Mouse (Mus musculus) frontal cortex, postnatal 25 days (tissue): Measurements from ENCODE around the gene Col6a4.

ENCODE experiments used
- DNase-seq, 2 experiments: peaks; one replicate each; pipeline ENCODE4 v3.0.0; 2022; ENCODE audit warnings: low spot score in 2 of 2

The Col6a4 gene

DNA sequence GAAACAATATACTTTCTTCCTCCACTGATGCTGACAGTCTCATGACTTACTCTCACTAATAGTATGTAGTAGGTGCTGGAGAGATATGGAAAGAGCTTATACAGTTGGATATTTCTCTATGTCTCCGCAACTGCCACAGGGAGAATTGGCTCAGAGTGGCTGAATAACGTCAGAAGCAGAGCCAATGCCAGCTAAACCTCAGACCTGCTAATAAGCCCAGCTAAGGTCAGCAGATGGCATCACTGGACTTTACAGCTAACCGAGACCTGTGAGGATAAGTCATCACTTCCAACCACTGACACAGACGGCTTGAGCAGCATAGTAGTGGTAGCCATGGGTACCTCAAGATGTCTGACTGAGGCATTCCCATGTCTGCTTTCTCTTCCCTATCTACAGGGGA lies 22.6 kb downstream of the Col6a4 start:
- DNase-seq = no peak

DNA sequence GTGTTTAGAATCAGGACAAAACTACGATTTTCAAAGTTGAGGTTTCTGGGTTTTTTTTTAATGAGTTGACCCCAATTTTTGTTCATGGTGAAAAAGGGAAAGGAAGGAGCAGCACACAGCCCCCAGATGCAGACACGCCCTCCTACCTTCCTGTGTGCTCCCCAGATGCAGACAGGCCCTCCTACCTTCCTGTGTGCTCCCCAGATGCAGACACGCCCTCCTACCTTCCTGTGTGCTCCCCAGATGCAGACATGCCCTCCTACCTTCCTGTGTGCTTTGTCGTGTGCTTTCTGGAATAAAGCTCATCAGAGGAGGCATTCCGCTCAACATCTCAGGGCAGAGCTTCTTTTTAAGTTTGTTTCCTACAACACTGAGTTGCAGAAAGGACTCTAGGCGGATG lies 24.9 kb downstream of the Col6a4 start:
- no peak for DNase-seq

DNA sequence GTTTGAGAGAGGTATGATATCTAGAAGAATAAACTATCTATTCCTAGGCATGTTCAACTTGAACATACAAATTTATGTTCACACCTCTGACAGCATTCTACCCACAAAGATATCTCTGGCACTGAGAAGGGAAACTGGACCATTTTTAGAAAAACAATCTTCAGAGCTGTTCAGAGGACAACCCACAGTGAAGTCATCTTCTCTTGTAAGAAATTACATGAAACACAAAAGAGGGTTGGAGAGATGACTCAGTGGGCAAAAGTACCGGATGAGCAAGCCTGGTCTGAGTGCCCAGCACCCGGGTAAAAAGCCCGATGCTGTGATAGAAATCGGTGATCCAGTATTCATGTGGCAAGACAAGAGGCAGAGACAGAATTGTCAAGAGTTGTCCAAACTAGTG lies 43.1 kb downstream of the Col6a4 start:
- peak in 1 of 2 experiments; percentile 9 for DNase-seq

DNA sequence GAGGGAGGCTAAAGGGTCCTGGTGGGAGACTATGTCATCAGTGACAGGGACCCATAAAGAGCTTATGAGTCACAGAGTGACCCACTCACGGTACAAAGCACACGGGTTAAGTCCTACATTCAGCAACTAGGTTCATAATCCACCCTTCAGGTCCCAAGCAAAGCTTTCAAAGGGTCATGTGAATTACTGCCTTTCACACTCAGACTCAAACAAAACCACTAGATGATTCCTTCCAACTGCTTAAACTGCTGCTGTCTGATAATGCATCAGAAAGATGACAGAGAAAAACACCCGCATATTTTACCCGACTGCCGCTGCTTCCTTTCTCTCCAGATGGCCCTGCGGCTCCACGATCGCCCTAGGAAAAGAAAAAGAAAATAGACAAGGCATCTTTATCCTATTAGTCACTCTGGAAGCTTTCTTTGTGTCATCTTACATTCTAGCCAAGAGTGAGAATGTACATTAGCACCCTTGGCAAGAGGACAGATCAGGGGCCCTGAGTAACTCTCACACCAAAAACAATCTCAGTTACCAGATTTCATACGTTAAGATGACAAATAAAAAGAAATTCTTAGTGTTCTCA lies 52.6 kb downstream of the Col6a4 start:
- DNase-seq = no peak

DNA sequence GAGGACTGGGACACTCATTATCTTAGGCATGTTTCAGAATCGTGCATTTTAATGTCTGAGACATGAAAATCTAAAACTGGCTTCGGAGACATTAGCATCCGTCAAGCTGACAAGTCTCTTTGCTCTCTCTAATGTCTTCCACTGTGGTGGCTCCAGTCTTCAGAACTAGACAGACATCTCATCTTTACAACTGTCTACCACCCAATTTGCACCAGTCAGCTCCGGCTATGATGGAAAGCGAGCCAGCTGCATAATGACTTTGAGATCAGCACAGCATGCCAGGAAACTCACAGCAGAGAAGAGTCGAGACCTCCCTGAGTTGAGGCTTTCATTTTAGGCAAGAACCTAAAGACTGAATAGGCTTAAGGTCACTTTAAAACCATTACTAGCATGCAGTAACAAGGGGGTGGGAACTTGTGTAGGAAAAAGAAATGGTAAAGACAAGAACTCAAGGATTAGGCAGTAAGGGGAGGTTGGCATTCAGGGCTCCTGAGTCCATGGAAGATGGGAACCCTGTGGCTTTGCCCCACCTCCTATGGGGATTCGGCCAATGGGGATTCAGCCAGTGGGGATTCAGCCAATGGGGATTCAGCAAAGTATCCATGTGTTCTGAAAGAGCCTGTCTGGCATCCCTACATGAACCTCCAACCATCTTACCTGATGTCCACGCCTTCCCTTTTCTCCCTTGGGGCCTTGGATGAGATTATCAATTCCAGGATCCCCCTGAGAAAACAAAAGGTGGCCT lies 56.5 kb downstream of the Col6a4 start:
- DNase-seq = no peak

DNA sequence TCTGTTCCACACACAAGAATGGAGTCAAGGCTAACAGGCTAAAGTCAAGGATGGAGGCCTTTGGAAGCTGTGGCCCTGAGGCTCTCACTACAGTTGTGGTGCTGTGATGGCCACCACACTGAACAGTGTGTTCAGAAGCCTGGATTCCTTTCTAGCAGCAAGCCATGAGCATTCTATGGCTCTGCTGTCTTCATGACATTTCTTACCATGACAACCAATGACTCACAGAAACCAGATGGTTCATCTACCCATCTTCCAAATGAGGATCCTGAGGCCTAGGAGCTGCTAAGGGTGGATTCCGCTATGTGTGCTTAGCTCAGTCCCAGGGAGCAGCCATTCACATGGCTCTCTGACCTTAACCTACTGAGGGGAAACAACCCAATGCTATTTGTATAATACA lies 57.3 kb downstream of the Col6a4 start:
- DNase-seq = peak; percentile 7 to 18

DNA sequence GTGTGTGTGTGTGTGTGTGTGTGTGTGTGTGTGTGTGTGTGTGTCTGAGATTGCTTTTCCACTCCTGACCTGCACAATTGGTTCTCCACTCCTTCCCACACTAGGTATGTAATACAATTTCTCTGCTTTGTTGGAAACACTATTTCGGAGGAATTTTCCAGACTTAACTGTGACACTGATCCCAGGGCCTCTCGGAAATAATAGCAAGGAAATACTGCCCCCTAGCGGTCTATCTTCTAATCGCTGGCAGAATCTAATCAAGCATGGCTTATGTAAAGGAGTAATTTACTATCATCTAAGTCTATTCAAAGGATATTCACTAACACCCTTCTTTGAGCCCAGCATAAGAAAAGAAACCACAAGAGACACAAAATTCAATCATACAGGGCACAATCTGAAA lies 57.7 kb downstream of the Col6a4 start:
- peak; percentile 22 to 75 for DNase-seq

DNA sequence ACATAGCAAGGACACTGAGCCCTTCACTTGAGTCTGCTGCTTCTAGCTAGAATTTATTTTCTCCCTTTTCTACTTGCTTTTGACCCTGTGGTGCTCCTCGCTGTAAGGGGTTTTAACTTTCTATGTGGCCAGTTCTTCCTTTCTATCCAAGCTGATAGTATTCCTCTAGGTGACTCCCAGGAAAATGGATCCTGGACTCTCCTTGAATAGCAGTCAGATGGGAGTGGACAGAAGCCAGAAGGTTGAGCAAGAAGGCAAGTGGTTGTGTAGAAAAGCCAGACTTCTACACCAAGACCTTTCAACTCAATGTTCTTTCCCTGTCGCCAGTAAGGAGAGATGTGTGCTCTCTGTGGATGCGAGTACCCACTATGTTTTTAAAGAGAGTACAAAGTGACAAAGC lies 80.9 kb downstream of the Col6a4 start:
- DNase-seq = no peak

DNA sequence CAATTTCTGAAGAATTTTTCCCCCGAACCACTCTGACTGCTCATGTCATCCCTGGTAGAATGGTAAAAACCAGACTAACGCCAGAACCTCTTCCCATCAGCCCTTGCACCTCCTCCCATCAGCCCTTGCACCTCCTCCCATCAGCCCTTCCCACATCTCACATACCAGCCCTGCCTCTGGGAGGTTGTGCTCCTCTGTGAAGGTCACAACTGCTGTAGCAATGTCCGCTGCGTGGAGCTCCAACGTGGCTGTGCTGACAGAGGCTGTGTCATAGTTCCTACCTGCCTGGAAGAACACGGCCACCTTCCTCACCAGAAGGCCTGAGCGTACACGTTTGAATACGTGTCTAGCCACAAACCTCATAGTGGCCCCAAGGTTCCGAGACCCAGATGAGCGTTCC lies 83.4 kb downstream of the Col6a4 start:
- no peak for DNase-seq

DNA sequence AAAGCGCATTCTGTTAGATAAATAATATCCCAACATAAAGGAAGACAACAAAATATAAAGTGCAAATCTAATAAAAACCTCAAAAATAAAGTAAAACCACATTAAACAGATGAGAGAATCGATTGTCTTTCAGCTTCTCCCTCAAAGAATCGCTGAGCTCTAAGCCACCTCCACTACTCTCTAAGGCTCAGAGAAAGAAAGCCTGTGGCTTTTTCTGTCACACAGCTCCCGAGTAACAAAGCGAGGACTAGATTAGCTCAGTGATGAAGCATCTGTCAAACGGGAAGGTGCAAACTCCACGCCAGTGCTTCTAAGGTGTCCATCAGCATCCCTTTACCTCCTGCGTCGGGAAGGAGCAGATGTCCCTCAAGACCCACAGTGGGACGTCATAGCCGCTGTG lies 98.6 kb downstream of the Col6a4 start:
- no peak for DNase-seq

DNA sequence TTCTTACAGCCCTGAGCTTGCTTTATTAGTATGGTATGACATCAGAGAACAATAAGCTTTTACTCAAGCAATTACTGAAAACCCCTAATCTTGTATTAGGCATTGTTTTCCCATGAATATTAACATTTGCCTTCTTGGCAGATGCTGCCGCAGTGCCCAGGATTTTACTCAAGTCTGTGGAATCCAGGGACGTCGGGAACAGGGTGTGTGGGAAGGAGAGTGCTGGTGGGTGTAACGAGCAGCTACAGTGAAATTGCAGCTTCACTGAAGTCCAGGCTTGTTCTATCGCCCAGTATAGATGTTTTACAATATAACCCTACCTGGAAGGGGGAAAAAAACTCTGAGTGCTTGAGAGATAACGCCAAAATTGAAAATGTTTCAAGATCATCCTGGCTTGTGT lies 104.2 kb downstream of the Col6a4 start:
- DNase-seq = no peak

DNA sequence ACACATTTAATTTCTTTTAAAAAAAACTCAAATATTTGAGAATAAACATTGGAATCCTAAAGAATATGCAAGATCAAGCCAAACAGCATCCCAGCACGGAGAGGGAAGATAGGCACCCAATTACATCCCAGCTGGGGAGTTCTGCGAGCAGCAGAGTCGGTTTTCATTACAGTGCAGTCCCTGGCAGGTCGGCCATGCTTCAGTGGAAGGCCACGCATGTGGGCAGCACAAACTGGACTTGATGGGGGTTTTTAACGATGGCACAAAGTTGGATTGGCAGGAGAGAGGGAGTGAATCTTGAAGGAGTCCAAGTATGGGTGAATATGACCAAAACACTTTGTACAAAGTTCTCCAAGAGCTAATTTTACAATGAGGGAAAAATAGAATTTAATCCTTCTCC lies 106.5 kb downstream of the Col6a4 start:
- no peak for DNase-seq

DNA sequence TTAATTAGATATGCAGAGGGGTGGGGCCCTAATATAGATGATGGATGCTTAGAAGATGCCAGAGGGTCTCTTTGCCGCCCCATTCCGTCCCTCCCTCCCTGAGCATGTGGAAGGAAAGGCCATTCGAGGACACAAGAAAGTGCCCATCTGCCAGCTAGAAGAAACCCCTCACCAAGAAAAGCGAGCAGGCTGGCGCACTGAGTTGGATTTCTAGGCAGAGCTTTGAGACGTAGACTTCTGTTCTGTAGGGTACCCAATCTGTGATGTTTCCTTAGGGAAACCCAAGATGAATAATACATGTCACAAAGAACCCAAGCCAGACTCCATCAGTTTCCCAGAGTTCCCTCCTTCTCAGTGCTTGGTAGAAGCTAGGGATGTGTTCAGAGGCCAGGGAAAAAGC lies 107.1 kb downstream of the Col6a4 start:
- no peak for DNase-seq

DNA sequence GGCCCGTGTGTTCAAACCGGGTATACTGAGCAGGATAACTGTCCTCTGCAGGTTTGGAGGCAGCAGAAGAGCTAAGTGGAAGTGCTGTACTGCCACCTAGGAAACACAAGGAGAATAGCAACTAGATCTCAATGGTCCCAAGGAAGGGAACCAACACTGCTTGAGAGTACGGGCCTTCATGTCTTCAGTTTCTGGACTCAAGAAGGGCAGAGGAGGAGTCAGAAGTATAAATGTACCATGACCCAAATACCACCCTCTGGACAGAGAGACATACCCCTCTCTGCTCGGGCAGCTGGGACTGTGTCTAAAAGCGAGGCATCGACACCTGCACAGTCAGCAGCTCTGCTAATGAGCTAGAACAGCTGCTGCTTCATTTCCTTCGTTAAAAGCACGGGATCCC lies 108.5 kb downstream of the Col6a4 start:
- no peak for DNase-seq

DNA sequence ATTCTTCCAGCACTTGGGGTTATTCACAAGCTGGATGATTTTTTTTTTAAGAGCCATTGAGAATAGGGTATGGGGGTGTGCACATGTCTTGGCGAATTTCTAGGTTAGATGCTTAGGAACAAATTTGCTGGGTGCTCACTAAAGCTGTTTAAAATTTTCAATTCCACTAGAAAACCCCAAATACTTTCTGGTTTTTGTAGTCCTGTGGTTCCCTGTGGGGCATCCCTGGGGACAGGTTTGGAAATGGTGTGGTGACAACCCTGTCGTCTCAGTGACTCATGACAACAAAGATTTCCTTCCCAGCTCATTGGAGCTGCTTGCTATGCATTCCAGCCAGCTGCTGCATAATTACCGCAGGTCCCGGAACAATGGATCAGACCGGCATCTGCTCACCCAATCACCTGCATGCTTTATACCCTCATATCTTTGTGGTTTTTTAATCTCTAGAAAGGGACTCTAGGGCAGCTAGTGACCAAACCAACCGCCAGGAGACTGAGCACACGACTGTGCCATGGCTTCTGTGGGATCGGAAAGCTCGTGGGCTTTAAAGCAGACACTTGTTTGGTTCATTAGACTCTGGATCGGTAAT lies 111.6 kb downstream of the Col6a4 start:
- no peak for DNase-seq

DNA sequence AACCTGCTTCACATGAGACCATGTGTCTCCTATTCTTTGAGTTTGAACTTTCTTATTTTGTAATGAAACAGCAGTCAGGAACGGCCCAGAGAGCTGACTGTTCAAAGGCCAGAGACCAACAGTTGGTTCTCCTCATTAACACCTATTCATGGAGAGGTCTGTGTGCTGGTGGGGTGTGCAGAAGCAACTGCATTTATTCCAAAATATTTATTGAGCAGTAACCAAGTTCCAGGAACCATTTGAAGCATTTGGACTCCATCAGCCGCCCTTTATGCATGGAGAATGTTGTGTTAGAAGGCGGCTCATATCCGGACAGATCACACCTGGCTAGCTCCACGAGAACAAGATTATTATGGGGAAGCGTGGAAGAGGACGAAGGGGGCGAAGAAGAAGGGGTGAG lies 118.1 kb downstream of the Col6a4 start:
- DNase-seq = no peak

DNA sequence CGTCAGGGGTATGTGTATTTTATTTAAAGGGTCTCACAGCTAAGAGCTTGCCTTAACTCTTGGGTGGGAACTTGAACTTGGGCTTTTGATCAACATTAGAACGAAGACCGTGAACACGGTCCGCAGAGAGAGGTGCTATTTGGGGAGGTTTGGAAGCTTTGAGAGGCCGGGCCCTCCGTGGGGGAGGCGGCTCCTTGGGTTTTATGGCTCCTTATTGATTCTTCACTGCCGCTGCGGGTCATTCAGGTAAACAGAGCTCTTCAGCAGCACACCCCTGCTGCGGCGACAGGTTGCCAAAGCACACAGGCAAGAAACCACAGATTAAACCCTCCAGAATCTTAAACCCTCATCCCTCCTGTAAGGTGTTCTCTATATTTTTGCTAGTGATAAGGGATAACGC lies 119.7 kb downstream of the Col6a4 start:
- DNase-seq = no peak

DNA sequence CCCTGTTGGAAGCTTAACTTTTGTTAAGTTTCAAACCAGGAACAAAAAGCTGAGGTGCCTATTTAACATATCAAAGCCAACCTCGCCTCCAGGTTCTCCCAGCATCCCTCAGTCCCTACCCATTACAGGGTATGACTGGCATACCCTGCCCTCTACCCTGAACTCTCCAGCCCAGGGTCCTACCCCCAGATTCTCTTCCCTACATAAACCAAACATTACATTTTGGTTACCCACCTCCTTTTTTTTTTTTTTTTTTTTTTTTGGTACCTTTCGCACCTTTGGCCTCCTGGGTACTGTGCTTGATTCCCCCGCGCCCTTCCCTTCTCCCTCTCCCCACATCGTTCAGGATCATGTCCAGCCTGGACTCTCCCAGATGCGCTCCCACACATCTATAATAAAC lies 120.3 kb downstream of the Col6a4 start:
- DNase-seq = no peak

DNA sequence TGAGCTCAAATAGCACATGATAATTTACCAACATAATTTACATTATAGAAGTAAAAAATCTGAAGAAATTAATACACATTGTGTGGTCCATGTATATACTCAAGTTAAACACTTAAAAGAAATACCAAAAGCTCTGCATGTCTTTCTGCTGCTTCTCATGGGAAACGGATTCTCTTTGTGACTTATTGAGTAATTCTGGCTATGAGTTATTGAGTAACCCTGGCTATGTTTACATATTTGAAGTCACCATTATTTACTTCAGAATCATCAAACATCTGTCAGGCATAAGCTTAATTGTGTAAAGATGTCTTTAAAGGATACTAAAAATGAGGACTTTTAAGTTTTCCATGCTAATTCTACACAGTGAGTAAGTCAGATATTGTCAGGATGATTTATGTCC lies 122.8 kb downstream of the Col6a4 start:
- DNase-seq = no peak

DNA sequence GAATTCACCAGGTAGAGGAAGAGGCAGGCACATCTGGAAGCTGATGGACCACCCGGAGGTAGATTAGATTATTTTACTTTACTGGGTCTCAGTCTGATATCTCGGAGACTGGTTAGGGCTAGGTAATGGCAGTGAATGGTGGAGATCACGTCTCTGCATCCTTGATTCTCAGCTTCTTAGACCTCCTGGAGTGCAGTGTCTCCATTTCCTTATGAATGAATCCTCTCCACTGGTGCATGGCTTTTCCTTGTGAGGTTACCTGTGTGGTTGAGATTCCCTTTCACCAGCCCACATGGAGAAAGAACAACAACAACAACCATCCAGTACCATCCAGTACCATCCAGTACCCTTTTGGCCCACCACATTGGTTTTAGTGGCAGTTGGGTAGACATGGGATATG lies 124.6 kb downstream of the Col6a4 start:
- no peak for DNase-seq

DNA sequence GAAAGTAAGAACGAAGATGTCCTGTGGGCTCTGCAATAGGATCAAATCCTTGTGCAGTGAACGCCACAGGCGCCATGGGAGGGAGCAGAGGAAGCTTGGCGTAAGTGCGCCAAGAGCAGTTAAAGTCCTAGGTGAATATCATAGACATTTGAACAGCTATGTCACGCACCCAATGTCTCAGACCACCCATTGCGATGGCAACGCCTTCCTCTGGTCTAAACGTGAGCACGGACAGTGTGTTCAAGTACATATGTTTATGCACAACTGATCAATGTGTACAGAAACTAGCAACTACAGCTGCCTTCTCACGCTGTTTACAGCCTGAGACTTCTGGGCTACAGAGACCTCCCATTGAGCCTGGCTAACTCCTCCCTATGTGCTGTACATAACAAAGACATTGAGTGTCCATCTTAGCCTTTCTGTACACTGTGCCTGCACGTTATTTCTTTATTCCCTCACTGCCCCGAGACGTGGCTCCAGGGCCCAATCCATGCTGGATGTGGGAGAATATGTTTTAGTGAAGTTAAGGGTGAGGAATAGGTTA lies 125.2 kb downstream of the Col6a4 start:
- DNase-seq = no peak

DNA sequence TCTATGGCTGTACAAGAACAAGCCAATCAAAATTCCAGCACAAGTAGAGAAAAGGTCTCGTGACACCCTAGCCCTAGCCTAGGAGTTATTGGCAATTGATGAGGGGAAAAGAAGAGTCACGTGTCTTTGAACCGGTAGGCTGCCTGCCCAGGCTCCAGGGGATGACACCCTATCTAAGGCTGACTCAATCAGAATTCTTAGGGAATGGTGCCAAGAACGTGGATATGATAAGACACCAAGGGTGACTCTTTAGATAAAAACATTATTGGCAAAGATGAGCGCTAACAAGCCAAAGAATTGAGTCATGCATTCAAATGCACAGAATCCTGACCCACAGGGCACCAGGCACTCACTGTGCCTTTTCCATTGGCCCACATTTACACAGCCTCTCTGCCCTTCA lies 125.7 kb downstream of the Col6a4 start:
- no peak for DNase-seq

DNA sequence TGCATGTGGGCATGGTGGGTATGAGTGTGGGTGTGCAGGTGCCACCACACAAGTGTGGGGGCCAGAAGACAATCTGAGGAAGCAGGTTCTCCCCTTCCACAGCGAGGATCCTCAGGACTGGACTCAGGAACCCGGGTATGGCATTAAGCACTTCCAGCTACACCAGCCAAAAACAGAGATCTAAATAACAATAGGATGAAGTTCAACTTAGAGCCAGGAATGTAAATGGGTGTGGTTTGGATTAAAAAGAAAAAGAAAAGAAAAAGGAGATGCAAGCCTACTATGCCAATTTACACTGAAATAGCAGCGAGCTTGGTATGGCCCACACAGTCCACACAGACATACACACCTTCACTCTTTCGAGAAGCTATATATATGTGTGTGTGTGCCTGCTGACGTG lies 128.6 kb downstream of the Col6a4 start:
- DNase-seq = no peak
